Mouse (Mus musculus): Measurements from ENCODE around the gene Rap1gap.

DNA sequence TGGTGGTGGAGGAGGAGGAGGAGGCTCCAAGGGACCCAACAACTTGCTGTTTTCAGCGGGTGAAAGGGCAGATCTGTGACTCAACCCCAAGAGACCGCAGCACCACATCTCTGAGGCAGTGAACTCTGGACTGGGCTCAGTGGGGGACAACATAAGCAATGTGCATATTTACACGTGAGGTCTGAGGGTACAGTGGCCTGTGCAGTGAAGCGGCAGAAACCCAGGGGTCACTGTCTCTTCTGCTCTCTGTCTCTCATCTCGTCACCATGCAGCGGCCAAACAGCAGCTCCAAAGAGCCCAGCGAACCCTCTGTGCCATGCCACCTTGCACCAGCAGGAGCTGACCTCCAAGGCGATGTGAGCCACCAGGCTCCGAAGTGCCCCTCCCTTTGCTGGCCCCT, 82.6 kb downstream of the Rap1gap start:
- TF ChIP-seq POLR2A (IDR thresholded peaks at IDR 0.05; ENCODE audit: control insufficient read depth in 1 of 2, insufficient read depth in 1 of 2, low read depth in 1 of 2, low read length in 2 of 2, poor library complexity in 1 of 2) (no peak), MAX (IDR thresholded peaks at IDR 0.05; ENCODE audit: low read length) (no peak), EP300 (IDR thresholded peaks at IDR 0.05; ENCODE audit: low read depth in 1 of 2, low read length in 2 of 2) (no peak), ZC3H11A (IDR thresholded peaks at IDR 0.05; ENCODE audit: low read depth, low read length) (no peak), CTCF (IDR thresholded peaks at IDR 0.05 in 2 of 3, conservative IDR thresholded peaks at IDR 0.05 in 1 of 3; ENCODE audit: control insufficient read depth in 1 of 3, insufficient read depth in 1 of 3, low read depth in 2 of 3, low read length in 3 of 3, poor library complexity in 1 of 3, severe bottlenecking in 1 of 3) (no peak), JUND (IDR thresholded peaks at IDR 0.05; ENCODE audit: low read depth, low read length) (no peak), ZKSCAN1 (IDR thresholded peaks at IDR 0.05; ENCODE audit: low read depth, low read length) (no peak), MEF2A (IDR thresholded peaks at IDR 0.05; ENCODE audit: extremely low read depth, insufficient replicate concordance, low read depth, low read length, poor library complexity, severe bottlenecking) (no peak), HCFC1 (IDR thresholded peaks at IDR 0.05; ENCODE audit: low read depth, low read length) (no peak), NELFE (IDR thresholded peaks at IDR 0.05; ENCODE audit: low read depth, low read length) (no peak), ZNF384 (IDR thresholded peaks at IDR 0.05; ENCODE audit: low read depth, low read length) (no peak), POLR2AphosphoS5 (IDR thresholded peaks at IDR 0.05; ENCODE audit: borderline replicate concordance, low read depth, low read length) (no peak)

All from MEL (cell line).